Mouse (Mus musculus) cortical plate, adult 2 months (tissue): ENCODE measurements around the gene Hspa4.

Experiments used
- CTCF ChIP-seq: fragments of 200-500 bp; IDR thresholded peaks from 2 replicates; pipeline ENCODE4 v1.5.1; 2011; ENCODE audit warnings: mild to moderate bottlenecking, control low read depth, low read length; ENCODE audit not compliant: insufficient read depth; ENCODE audit errors: extremely low read depth
- POLR2A ChIP-seq: fragments of 200-500 bp; IDR thresholded peaks from 2 replicates; pipeline ENCODE4 v1.6.1; 2011; ENCODE audit warnings: mild to moderate bottlenecking, low read length, control low read depth; ENCODE audit not compliant: insufficient read depth; ENCODE audit errors: extremely low read depth

DNA sequence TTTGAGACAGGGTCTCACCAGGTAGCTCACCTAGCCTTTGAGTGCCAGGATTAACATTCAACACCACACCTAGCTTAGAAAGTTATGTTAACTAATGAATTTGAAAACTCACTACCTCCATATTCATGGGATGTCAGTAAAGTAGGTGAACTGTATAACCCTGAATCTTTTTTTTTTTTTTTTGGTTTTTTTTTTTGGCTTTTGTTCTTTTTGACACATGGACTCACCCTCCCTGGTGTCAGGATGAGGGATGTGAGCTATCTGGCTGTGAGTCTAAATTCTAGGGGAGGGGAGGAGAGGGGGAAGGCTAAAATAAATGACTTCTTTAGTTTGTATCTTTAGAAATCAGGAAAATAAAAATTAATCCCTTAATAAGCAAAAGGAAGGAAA, 35.9 kb upstream of the Hspa4 start:
- TF ChIP-seq CTCF (no peak), POLR2A (no peak)
